Mouse (Mus musculus) CD4-positive, CD25-positive, alpha-beta regulatory T cell, adult 4 months (primary cell): ENCODE data around the gene Neurog3. TPM values are rescaled to one million over a fixed set of nuclear protein-coding genes. Genes with fewer than 3 reads are reported as not detected.

Source experiments
- ATAC-seq: one replicate; pipeline ENCODE4 v1.8.0; 2017
- polyA plus RNA-seq, 2 experiments: library from polyadenylated mRNA; unstranded; fragments of 100-300 nt; shearing (Covaris generic); gene quantifications; one replicate each; pipeline ENCODE4 v1.2.1; 2017

The Neurog3 gene
- polyA plus RNA-seq = not detected

GRCm38 (mm10) chr10:62132691-62133281 is at the start of gene Neurog3:
Gene Neurog3, plus strand, starts transcription at chr10:62133090.
- no peak for ATAC-seq

DNA sequence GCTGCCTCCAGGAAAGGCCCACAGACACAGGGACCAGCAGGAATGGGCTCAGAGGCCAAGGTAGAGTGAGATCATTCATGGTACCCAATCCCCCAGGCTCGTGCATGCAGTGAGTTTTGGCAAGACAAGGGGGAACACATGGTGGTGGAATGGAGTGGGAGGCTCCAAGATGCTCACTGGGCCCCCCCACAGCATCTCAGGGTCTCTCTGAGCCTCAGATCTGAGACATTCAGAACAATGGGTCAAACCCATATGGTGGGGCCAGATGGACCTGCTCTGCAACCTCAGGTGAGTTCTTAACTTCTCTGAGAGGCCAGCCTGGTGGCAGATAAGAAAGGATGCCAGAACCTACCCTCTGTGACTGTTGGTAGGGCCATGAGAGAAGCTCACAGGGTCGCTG is 46.8 kb upstream of the Neurog3 start:
- ATAC-seq = no peak

- ATAC-seq = no peak
These were observed 46.1 kb upstream of the Neurog3 start for GRCm38 (mm10) chr10:62086826-62087225.

GRCm38 (mm10) chr10:62088411-62088810 is 44.5 kb upstream of the Neurog3 start:
- no peak for ATAC-seq

- no peak for ATAC-seq
These were observed 43.8 kb upstream of the Neurog3 start for GRCm38 (mm10) chr10:62089071-62089470.

GRCm38 (mm10) chr10:62089486-62089885 is 43.4 kb upstream of the Neurog3 start:
- no peak for ATAC-seq

- no peak for ATAC-seq
These were observed 39.0 kb upstream of the Neurog3 start for GRCm38 (mm10) chr10:62093903-62094302.

GRCm38 (mm10) chr10:62094401-62094800 is 38.5 kb upstream of the Neurog3 start:
- no peak for ATAC-seq

- no peak for ATAC-seq
These were observed 33.0 kb upstream of the Neurog3 start for GRCm38 (mm10) chr10:62099749-62100403.

- ATAC-seq = no peak
These were observed 31.1 kb upstream of the Neurog3 start for GRCm38 (mm10) chr10:62101504-62102439.

DNA sequence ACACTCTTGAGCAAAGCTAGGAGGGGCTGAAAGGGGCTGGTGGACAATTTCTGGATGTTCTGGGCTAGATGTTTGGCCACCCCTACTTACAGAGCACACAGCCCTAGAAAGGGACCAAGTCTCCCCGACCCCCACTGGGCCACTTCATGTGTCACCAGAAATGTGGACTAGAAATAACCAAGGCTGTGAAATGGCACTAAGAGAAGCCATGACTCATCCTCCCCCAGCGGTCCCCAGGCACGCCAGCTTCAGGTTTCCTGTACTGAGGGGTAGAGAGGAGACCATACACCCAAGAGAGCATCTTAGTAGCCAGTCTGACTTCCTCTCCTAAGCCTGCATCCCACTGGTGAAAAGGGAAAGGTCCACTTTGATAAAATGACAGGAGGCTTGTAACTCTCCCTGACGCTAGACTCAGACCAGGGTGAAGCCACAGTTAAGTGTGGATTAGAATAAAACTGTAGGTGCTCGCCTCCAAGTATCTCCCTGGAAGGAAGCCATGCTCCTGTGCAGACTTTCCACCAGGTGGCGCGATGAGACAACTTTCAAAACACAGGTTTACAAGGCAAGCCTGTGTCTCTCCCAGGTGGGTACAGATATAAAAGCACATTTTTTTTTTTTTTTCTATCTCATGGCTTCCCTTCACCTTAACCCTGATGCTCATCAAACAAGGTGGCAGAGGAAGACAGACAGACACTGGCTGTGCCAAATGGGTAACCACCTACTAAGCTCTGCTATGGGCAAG is 27.9 kb upstream of the Neurog3 start:
- peak; percentile 64 for ATAC-seq

GRCm38 (mm10) chr10:62107048-62107447 is 25.8 kb upstream of the Neurog3 start:
- ATAC-seq = no peak

- peak; percentile 94 for ATAC-seq
These were observed 22.2 kb upstream of the Neurog3 start for GRCm38 (mm10) chr10:62110504-62111206.

DNA sequence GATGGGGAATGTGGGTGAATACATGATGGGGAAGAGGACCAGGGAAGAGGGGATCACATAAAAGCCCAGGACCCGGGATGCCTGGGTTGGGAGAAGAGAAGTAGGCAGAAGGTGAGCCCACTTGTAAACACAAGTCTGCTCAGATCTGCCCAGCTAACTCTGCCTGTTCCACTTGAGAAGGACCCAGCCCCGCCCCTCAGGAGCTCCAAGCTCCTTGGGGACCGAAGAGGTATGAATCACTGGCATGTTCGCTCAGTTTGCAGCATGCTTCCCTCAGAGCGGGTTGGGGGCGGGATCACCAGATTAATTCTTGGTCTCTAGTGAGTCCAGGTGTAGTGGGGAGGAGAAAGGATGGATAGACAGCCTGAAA is 21.7 kb upstream of the Neurog3 start:
- no peak for ATAC-seq

GRCm38 (mm10) chr10:62113865-62114647 is 18.8 kb upstream of the Neurog3 start:
- ATAC-seq = no peak

GRCm38 (mm10) chr10:62127137-62127536 is 5.8 kb upstream of the Neurog3 start:
- ATAC-seq = no peak

DNA sequence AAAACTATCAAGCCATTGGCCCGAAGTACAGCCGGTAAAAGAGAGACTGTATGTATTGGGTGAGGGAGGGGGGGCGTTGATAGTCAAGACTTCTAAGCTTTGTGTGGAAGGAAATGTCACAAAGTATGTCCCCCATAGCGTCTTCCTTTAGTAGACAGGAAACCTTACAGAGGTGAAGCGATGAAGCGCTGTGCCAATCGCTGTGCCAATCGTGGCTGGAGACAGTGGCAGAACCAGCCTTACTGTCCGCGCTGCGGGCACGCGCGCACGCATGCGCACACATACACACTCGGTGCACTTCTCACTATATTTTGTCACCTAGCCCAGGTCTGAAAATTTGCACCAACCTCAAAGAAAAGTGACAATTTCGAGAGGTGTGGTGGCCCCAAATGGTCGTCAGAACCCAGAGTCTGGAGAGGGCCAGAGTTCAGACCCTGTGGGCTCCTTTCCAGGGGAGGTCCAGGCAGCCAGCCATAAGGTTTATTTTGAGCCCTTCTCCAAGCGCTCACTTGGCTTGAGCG is 5.1 kb upstream of the Neurog3 start:
- no peak for ATAC-seq

- ATAC-seq = no peak
These were observed 4.5 kb upstream of the Neurog3 start for GRCm38 (mm10) chr10:62128316-62128951.

GRCm38 (mm10) chr10:62135696-62136470 is 3.0 kb downstream of the Neurog3 start:
- no peak for ATAC-seq

- no peak for ATAC-seq
These were observed 4.3 kb downstream of the Neurog3 start for GRCm38 (mm10) chr10:62137150-62137549.
